Mouse (Mus musculus) G1E (cell line): ENCODE measurements at regions not wholly inside any gene's neighbourhood (a gene's known extent, or its start where the extent isn't known, plus 50 kb on each side); places are given as distances from the start of the nearest gene placed in this dataset.

ENCODE experiments used
- CTCF ChIP-seq: IDR thresholded peaks from 2 replicates; pipeline ENCODE4 v1.5.1; 2012; ENCODE audit warnings: low read depth, low read length, inconsistent platforms, mixed read lengths
- GATA2 ChIP-seq: IDR thresholded peaks from 2 replicates; pipeline ENCODE4 v1.6.1; 2012; ENCODE audit warnings: low read depth, low read length, inconsistent platforms, borderline replicate concordance
- POLR2AphosphoS5 ChIP-seq: IDR thresholded peaks from 2 replicates; pipeline ENCODE4 v1.6.1; 2012; ENCODE audit warnings: low read depth, low read length, inconsistent platforms; ENCODE audit not compliant: insufficient replicate concordance

DNA sequence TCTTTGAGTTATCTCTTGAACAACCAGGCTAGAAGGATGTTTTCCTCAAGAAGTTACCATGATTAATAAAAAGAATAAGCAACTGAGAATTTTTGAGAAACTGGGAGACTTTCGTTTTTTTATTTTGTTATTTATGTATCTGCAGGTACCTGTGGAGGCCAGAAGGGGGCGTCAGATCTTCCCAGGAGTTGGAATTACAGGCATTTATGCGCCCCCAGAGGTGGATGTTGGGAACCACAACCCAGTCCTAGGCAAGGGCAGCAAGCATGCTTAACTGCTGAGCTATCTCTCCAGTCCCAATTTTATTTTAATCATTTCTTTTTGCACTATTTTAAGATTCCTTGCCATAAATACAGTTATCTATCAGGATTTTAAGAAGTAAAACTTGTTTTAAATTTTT, 140.0 kb upstream of the Lmcd1 start:
- TF ChIP-seq CTCF = no peak
- TF ChIP-seq POLR2AphosphoS5 = no peak
- TF ChIP-seq GATA2 = no peak
